Mouse (Mus musculus) CH12F3 (cell line): Measurements from ENCODE around the gene Gm3591.
"Not testable (repeated sequence)": the region's sequence is repeated elsewhere in the genome, so short reads cannot be mapped to it uniquely, and the experiment has no call there.

Source experiments
- in situ Hi-C: fragments of 300-500 bp; cut with MboI; formaldehyde crosslinking; loops from 2 replicates; pipeline ENCODE4 v1.14.3; 2020; ENCODE audit warnings: low sequenced_read_pairs

Gene Gm3591

GRCm38 (mm10) chr14:6412382-6412781 is at the start of gene Gm3591:
Gene Gm3591, minus strand, starts transcription at chr14:6412482.
- in situ Hi-C loops: not testable (repeated sequence)

- in situ Hi-C loops: not testable (repeated sequence)
Measured at GRCm38 (mm10) chr14:6444511-6444910, 32.2 kb upstream of the Gm3591 start, which contains the start of gene Gm3594. Gene Gm3594, minus strand, starts transcription at chr14:6444611.

- in situ Hi-C loops: not testable (repeated sequence)
Measured at GRCm38 (mm10) chr14:6440774-6441173, 28.5 kb upstream of the Gm3591 start.

DNA sequence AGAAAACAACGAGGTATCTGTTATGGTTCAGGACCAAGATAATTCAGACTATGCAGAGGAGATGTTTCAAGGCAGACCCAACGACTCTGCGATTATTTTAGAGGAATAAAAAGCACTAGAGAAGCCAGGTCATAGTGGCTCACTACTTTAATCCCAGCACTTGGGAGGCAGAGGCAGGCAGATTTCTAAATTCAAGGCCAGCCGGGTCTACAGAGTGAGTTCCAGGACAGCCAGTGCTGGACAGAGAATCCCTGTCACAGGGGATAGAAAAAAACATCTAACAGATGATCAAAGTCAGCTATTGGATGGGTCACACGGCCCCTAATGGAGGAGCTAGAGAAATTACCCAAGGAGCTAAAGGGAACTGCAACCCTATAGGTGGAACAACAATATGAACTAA is 27.9 kb upstream of the Gm3591 start:
- in situ Hi-C loops: not testable (repeated sequence)

- in situ Hi-C loops: not testable (repeated sequence)
Measured at GRCm38 (mm10) chr14:6426766-6427165, 14.5 kb upstream of the Gm3591 start.

DNA sequence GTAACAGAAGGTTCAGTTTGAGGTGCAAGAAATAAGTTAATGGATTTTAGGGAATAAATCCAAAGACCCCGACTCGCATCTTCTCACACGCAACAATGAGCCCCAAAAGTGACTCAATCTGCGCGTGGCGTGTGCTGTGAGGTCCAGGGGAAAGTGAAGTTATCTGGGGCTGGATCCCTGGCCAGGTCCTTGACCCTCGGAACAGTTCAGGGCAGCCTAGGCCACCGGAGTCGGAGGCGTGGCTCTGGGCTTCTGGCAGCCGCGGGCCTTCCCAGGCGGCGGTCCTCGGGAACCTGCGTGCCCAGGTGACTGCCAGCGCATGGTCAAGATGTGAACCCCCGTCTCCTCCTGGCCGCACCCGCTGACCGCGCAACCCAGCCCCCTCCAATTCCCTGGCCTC is 14.1 kb upstream of the Gm3591 start:
- in situ Hi-C loops: not testable (repeated sequence)

GRCm38 (mm10) chr14:6390219-6390618 is 22.1 kb downstream of the Gm3591 start, which contains the start of gene Gm16440:
Gene Gm16440, minus strand, starts transcription at chr14:6390319.
- in situ Hi-C loops: not testable (repeated sequence)
